Mouse (Mus musculus): Measurements from ENCODE around the gene Cks2.

DNA sequence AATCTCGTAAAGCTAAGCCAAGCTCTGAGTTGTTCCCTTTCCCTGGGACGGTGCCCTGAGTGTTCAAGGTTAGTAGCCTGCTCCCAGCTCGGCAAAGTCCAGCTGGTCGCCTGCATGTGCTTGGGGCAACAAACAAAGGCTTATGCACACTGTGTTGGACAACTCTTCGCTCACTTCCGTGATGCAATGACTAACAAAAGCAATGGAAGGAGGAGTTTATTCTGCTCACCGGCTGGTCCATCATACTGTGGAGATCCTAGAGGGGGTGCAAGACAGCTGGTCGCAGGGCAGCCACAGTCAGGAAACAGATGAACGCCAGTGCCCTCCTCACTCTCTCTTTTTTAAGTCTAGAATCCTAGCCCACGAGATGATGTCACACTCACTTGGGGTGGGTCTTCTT is 29.2 kb upstream of the Cks2 start:
- no peak for TF ChIP-seq CTCF (IDR thresholded peaks at IDR 0.05; ENCODE audit: low read depth, low read length)
- TF ChIP-seq POLR2A (IDR thresholded peaks at IDR 0.05; ENCODE audit: borderline replicate concordance, low read depth, low read length) = no peak
